Mouse (Mus musculus) neutrophil, adult 5-6 weeks (primary cell): ENCODE measurements at regions not wholly inside any gene's neighbourhood (a gene's known extent, or its start where the extent isn't known, plus 50 kb on each side); places are given as distances from the start of the nearest gene placed in this dataset.

Experiments
- ATAC-seq: fragments of 151-379, 151-347 bp; 2 replicates; pipeline ENCODE4 v1.8.0; 2017; ENCODE audit warnings: mild to moderate bottlenecking, moderate TSS enrichment; ENCODE audit not compliant: insufficient number of reproducible peaks, poor library complexity, low FRiP score, severe bottlenecking; ENCODE audit errors: extremely low read depth

DNA sequence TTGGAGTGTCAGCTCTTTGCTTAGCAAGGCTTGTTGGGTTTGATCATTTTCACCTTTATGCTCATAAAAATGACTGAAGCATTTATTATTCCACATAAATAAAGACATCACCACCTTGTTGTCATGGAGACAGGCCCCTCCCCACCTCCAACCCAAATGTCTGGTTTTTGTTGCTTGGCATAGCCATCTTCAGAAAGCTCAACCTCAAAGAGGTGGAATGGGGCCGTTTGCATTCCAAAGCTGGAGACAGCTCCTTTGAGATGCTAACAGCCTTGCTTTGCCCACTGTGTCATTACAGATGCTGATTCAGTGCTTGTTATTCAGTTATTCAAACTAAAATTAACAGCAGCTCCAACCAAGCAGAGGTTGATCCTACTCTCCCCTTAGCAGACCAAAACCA, 51.9 kb upstream of the Lgalsl start:
- ATAC-seq, result no peak

DNA sequence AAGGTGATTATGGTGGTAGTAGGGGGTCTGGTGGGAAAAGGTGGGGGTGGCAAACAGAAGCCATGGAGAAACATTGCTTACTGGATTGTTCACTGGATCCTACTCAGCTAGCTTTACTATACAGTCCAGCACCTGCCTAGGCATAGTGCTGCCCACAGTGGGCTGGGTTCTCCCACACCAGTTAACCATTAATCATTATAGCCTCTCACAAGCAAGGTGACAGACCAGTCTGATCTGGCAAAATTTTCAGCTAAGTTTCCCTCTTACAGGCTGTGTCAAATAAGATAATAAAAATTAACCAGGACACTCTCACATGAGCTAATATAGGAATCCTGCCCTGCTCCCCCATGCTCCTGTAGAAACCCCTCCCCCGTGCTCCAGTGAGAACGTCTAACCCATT, 53.1 kb upstream of the Lgalsl start:
- no peak for ATAC-seq

DNA sequence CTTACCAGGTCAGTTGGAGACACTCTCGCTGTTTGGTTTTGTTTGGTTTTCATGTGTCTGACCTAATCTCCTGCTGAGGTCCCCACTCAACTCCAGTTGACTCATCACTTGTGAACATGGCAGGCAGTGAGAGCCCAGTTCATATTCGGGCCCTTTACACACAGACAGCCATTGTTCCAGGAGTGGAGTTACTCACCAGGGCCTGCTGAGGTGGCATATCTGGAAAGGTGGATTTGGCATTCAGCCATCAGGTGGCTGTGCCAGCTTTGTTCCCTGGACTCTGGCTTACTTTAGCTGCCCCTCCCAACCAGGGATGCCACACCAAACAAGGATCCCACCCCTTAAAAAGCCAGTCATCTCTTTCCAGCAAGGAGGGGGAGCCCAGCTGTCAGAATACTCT, 56.2 kb upstream of the Lgalsl start:
- ATAC-seq, result no peak

DNA sequence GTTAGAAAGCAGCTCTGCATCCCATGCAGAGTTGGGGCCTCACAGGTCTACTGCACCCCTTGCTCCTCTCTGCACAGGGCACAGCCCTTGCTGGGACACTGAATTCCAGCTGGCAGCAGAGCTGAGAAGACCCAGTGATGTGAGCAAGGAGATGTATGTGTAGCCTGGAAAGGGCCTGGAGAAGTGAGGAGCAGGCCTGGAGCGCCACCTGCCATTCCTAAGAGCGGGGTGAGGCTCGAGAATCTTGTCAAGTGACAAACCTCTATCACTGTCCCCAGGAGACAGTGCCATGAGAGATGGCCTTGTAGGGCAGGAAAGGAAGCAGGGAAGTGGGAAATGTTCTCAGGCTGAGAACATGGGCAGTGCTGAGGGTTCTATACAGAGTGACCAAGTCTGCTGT, 59.6 kb upstream of the Lgalsl start:
- ATAC-seq, result no peak

DNA sequence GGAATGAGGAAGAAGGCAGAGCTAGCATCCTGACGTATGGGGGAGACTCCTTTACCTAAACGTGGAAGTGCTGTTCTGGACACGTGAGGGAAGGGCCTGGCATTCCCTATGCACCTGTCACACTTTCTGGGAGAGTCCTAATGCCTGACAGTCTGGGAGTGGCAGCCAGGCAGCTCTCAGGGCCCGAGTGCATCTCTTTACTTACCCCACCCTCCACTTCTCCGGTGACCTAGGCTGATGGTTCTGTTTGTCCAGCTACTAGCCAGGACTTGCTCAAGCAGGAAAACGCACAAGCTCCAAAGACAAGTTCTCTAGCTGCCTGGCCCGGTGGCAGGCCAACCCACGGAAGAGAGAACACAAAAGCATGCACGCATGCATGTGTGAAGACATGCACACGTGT, 60.9 kb upstream of the Lgalsl start:
- no peak for ATAC-seq

DNA sequence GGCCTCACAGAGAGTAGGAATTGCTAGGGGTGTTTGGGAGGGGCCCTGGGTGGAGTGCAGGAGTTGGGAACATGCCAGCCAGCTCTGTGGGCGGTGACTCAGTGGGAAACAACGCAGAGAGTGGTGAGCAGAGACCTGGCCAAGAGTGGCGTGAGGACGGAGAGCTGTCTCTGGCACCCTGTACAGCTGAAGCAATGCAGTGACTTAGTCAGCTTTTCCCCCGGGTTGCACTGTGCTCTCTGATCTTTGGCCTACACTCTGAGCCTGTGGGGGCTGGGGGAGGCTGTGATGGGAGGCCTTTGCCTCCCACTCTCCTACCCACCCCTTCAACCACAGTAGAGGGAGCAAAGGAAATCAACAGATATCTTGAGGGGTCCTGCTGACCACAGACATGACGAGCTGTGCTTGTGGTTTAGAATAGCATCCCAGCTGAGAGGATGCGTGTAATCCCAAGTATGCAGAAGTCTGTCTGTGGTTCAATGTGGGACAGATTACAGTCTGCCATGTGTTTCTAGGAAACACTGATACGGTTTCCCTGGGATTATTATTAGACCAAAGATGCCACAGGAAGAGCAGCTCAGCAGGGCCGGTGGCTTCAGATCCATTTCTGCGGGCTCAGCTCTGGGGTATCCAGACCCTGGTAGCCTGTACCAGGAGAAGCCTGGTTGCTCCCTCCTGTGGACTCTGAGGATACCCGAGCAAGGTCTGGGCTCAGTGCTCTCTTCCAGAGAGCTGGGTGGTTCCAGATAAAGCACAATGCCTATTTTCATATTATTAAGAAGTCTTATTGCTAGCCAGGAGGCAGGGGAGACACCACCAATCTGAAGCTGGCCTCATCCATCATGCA, 65.6 kb upstream of the Lgalsl start:
- no peak for ATAC-seq

DNA sequence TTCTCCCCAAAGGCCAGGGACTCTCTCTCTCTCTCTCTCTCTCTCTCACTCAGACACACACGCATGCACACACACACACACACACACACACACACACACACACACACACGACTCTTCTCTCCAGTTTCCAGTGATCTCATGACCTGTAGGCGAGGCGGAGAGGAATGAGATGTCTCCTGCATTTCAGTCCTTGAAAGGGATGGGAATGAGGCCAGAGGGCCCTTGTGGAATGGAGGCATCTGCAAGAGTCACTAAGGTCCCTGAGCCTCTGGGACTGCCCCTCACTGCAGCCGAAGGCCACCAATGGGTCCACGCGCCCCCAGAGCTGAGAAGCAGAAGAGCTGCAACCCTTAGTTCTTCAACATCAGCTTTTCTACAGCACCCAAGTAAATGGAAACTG, 66.6 kb upstream of the Lgalsl start:
- no peak for ATAC-seq

DNA sequence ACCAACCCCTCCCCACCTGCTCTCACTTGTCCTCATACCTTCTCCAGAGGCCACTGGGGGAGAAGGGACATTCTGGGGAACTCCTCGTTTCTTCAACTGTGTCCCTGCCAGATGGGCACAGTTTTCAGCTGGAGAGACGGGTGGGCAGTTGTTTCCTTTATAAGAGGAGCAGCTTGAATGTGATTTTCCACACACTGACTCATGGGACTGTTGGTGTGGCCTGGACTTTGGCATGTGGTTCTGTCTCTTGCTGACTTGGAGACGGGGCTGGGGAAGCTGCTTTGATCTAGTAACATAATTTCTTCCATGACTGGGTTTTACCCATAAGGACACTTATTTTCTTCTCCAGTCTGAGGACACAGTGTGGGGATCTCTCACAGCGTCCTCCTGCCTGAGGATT, 67.7 kb upstream of the Lgalsl start:
- ATAC-seq, result no peak

DNA sequence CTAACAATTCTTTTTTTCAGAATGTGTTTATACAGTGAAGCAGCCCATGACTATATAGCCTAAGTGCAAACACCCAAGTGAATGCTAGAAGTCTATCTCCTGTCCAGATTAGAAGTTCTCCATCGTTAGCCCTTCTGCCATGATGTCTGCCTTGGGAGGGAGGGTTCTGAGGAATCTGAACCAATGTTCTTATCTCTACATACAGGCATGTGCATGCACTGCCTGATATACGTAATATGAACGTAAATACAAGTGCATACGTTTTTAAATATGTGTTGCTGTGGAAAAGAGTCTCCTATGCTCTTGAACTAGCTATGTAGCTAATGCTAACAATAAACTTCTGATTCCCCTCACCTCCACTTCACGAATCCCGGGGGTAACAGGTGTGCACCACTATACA, 68.9 kb upstream of the Lgalsl start:
- no peak for ATAC-seq

DNA sequence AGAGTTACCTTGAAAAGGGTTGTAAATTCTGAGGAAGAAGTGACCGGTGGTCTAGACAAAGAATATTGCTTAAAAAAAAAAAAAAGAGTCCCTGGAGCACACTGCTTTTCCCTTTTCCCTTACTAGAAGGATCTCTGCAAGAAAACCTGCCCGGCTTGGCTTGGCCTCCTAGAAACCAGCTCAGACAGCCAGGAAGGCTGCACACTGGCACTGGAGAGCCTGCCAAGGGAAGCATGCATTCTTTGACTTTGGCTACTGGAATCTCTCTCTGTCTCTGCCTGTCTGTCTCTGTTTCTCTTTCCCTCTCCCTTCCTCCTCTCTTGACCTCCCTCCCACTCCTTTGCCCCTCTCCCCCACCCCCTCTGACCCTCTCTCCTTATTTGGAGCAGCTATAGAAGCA, 71.1 kb upstream of the Lgalsl start:
- no peak for ATAC-seq

DNA sequence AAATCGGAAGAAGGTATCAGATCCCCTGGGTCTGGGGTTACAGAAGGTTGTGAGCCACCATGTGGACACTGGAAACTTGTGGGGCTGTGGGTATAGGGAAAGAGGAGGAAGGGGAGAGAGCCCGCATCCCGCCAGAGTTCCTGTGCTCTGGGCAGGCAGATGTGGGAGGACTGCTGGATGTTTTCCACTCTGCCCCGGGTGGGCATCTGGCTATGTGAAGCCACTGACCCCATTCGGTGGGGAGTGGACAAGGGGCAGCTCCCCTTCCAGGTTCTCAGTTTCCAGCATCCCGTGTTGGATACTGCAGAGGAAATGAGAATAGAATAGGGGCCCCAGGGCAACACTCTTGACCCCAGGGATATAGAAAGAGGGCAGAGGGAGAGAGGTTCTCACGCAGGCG, 72.1 kb upstream of the Lgalsl start:
- no peak for ATAC-seq

DNA sequence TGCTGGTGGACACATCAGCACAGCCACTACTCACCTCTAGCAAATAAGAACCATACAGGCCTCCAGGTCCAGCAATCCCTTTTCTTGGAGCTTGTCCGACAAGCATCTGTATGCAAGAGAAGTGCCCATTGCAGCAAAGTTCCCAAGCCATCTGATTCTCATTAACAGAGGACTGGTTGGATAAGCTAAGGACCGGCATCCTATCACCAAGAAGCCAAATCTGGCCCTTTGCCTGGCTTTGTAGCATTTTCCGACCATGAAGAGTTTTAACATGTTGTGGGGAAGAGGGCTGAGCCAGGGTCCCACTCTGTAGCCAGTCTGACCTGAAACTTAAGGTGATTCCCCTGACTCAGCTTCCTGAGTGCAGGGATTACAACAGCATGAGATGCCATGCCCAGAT, 77.1 kb upstream of the Lgalsl start:
- no peak for ATAC-seq

DNA sequence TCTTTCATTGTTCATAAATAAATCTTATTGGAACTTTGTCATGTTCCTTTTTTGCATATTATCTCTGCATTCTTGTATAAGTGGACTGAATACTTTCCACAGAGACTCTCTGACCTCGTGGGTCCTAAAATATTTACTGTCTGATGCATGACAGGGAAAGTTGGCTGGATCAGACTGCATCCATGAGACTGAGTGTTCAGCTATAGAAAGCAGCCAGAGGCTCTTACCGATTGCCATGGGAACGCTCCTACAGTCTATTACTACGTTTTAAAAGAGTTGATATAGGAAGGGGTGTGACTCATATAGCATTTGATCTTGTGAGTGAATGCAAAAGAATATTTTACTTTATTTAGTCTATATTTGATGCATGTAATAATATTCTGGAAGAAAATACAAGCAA, 77.6 kb upstream of the Lgalsl start:
- ATAC-seq, result no peak

DNA sequence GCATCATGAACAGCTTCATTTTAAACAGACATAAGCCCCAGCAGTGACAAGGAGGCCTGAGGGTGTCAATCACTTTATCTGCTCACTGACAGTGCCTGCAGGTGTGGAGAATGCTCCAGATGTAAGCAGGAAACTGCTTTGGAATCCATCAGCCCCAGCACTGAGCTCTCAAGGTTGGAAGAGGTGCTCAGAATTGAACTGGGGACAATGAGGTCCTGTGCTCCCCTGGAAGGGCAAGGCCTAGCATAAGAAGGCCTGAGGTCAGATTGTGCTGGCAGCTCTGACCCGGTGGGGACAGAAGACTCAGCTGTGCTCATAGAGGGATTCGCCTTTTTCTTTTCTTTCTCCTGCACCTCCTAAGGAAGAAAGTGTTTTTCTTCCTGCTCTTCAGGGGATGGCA, 82.2 kb upstream of the Lgalsl start:
- no peak for ATAC-seq

DNA sequence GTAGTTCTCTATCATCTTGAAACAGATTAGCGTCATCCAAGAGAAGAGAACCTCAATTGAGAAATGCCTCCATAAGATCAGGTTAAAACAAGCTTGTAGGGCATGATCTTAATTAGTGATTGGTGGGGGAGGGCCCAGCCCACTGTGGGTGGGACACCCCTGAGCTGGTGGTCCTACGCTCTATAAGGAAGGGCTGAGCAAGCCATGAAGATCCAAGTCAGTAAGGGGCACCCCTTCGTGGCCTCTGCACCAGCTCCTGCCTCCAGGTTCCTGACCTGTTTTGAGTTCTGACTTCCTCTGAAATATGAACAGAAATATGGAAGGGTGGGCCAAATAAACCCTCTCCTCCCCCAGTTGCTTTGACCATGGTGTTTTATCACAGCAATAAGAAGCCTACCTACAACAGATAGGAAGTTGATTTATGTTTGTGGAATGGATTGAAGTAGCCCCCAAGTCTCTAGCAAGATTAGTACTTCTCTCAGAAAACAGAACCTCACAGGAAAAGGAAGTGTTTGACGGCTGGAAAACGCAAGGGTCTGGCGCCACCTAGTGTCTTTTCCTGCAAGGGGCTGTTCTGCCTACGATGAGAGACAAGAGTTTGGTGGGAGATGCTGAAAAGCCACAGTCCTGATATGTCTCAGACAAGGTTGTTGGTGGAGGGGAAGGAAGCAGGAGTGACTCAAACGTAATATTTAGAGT, 82.9 kb upstream of the Lgalsl start:
- ATAC-seq, result peak; percentile 79

DNA sequence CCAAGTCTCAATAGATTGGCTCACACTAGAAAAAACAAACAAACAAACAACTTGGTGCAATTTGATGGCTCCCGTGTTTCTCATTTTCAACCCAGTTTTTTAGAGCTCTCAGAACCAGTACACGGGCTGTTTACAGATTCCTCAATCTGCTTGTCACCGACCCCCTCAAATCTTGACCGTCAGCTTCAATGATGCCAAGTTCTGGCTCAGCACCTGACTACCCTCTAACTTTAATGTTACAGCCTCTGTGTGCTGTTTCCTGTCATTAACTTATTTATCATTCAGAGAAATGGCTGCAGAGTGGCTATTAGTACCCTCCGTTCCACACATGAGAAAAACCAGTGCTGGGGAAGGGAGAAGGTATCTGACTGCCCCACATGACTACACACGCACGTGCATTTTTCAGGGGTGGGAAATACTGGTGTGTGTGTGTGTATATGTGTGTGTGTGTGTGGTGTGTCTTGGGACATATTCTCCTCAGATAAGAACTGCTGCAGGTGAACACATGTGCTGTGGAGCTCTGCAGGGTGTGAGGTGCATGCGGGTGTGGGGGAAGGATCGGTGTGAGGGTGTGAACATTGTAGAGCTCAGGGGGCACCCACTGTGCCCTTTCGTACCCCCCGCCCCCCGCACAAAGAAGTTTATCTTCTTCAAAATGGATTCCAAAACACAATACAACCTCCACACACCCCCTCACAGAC, 83.6 kb upstream of the Lgalsl start:
- no peak for ATAC-seq

DNA sequence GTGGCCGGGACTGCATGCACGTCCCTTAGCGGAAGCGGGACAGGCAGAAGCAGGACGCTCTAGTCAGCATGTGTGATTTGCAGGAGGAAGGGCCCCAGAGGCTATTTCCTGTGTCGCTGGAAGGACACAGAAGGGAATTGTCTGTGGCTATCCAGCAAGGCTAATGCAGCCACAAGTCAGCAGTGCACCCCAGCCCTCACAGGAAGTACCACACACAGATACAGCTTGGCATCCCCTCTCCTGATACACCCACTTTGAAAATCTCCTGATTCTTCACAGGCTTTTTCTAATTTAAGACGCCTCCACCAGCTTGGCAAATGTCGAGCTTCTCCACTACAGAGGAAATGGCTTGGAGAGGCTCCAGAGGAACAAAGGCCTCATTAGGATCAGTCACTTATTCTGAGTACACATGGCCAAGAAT, 84.3 kb upstream of the Lgalsl start:
- no peak for ATAC-seq

DNA sequence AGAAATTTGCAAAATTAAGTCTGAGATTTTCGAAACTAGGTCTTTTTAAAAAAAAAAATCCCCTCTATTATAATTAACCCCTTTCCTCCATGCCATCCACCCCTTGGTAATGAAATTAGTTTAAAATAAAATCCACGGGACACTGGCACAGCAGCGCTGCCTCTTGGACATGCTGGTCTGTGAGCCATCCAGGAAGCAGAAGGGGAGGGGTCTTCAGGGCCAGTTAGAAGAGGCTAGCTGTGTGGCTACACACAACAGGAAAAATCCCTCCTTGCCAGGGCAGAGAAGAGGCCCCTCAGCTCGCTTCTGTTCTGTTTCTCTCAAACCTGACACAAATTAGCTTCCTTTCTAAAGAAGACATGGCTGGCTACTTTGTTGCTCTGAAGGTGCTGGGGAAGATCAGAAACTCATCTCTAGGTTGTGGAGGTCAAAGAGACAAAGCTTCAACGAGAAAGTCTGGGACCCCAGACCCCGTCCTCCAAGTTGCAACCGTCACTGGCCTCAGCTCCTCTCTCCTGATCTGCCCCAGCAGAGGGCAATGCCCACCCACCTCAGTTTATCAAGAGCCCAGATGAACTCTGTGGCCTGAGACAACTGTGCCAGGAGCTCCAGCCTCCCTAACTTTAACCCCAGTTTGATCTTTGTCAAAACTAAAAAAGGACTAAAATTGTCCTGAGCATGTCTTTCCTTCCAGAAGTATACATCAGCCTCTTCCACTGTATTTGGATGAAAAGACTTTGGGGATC, 85.0 kb upstream of the Lgalsl start:
- no peak for ATAC-seq

DNA sequence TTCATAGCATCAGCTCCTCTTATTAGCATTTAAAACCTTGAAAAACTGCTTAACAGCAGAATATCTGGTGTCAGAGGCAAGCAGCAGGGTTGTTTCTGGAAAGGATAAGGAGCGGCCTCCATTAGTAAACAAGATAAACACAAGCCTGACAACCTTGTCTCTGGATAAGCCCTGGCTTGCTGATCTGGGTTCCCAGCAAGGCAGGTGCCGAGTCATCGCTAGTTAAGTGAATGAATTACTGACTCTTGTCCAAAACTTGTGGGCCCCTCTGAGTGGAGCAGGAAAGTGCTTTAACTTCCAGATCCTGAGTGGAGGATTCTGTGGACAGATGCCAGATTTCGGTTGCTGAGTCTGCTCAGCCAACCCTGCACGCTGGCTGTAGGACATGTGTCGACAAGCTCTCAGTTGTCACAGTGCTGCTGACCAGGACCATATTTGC, 85.6 kb upstream of the Lgalsl start:
- ATAC-seq, result no peak
